Mouse (Mus musculus) cerebellum, postnatal 14 days (tissue): ENCODE results near the gene Fam180a.
"Not testable (repeated sequence)": the region's sequence is repeated elsewhere in the genome, so short reads cannot be mapped to it uniquely, and the experiment has no call there.

Experiments used
- DNase-seq, 2 experiments: peaks; one replicate each; pipeline ENCODE4 v3.0.0; 2021; ENCODE audit warnings: mixed read lengths in 2 of 2

The Fam180a gene

DNA sequence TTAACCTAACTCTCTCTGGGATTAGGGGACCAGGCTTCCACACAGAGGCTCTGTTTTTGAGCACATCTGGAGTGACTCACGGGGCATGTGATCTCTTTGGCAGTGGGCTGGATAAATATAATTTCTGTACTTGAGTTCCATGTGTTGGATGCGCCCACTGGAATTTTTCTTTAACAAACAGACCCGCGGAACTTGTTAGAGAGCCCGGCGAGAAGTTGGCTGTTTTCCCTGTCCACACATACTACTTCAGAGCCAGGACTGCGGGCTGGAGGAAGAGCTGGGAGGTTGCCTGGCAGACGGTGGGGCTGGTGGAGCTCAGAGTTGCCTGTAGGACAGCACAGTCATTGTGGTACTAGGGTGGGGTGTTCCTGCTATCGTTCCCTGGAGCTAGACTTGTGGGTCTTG lies at the start of gene Fam180a:
Gene Fam180a (minus strand): TSS at position 31 of the 405 bp plus-strand sequence.
- peak in 1 of 2 experiments; percentile 19 for DNase-seq

DNA sequence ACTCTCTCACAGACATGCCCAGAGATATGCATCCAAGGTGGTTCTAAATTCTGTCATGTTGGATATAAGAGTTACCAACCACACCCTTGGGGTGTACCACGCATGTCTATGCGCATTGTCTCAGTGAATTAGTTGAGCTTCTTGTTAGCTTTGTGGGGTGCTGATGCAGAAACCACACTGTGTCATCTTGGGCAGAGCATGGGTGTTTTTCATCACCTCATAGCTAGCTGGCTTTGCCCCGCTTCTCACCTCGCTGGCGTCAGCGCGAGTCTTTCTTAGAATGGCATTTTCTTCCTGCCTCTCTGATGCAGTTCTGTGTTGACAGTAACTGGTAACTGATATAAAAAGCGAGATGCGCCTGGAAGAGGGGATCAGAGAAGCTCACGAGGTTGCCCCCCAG lies 48.1 kb upstream of the Fam180a start:
- no peak for DNase-seq

DNA sequence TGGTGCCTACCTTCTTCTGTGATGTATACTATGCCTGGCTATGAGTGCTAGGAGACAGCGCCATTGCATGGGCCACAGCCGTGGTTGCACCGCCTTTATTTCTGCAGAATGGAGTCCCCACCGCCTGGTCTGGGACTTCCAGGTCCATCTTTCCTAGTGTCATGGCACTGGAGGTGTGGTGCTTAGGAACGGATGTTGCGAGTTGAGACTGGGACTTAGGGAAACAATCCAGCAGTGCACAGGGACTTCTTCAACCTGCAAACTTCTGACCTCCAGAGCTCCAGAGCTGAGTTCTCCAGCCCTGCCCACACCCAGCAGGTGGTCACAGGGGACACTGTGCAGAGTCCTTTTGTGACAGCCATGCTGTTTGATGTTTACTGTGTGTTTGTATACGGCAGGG lies 44.4 kb upstream of the Fam180a start:
- no peak for DNase-seq

DNA sequence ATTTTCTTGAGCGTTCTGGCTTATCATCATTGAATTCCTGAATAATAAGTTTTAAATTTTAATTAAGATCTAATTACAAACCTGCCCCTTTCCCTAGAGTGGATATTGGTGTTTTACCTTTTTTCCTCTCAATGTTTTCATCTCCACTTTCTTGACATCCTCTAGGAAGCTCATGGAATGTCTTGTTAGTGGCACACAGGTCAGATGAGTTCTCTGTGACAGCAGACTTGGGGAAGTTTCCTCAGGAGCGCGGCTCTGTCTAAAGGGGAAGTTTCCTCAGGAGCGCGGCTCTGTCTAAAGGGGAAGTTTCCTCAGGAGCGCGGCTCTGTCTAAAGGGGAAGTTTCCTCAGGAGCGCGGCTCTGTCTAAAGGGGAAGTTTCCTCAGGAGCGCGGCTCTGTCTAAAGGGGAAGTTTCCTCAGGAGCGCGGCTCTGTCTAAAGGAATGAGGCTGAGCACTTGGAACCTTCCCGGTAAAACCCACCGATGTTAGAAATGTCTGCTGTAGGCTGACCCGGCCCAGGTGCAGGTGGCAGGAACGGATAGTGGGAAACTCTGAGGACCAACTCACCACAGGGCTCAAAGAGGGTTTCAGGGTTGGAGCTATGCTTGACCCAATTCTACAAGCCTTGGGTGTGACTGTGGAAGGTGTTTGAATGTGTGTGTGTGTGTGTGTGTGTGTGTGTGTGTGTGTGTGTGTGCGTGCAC lies 43.8 kb upstream of the Fam180a start:
- not testable (repeated sequence) for DNase-seq

DNA sequence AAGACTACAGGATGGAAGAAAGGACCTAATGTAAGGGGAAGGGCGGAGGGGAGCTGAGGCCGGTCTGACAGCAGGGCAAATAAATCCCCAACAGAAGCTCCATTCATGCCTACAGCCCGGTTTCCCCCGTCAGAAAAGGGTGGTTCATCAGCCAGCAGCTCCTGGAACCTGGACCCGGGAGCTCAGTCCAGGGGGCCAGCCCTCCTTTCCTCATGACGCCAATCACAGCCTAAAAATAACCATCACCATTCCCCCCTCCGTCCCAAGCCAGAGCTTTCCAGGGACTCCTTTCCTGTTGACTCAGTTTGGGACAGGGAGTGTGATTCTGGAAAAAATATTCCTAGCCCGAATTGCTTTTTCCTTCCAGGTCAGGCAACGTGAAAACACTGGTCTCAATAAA lies 36.7 kb upstream of the Fam180a start:
- DNase-seq: no peak

DNA sequence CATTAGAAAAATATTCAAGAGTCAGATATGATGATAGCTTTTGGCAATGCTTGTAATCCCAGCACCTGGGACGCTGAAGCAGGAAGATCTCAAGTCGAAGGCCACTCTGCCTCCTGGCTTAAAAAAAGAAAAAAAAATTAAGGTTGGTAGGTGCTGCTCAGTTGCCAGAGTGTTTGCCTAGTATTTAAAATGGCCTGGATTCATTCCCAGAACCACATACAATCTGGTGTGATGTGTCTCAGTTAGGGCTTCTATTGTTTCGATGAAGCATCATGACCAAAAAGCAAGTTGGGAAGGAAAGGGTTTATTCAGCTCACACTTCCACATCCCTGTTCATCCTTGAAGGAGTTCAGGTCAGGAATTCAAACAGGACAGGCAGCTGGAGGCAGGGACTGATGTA lies 29.4 kb upstream of the Fam180a start:
- no peak for DNase-seq

DNA sequence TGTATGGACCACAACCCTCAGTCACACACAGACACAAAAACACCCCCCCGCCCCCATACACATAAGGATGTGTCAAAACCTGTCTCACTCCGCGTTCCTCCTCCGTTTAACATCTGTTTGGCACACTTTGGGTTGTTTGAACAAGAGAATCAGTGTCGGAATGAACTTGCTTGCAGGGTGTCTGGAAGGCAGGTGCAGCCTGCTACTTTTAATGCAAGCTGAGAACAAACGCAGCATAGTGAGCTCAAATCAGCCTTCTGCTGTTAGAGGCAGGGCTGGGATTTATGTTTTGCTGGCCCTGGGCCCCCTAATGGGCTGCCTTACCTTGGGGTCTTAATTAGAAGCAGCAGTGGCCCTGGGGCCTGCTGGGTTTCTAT lies 28.7 kb upstream of the Fam180a start:
- no peak for DNase-seq

DNA sequence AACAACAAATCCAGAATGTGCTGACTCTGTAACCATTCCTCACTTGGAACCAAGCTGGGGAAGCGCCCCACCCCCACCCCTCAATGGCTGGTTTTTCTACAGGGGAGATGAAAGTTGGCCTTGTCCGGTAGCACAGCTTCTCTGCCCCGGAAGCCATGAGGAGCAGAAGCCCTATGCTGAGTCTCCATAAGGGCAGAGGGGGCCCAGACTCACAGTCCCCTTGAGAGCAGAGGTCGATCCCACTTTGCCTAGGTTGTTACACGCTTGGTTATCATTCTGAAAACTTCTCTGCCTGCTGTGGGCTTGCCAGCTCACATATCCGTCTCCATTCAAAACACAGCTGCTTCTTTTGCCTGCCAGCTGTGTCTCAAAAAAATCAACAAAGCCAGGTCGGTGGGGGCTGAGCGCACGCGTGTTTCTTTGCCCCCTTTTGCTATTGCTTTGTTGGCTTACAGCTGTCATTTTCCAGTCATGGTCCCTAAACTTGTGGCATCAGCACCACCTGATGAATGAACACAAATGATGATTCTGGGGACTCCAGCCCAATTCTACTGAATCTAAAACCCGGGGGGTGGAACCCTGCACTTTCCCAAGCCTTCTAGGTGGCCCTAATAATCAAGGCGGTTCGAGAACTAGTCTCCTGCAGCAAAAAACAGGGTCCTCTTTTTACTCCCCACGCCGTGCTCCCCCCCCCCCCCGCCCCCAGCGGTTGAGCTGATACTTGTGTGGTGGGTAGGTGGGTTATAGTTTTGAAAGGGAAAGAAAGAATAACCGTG lies 28.1 kb upstream of the Fam180a start:
- DNase-seq: no peak

DNA sequence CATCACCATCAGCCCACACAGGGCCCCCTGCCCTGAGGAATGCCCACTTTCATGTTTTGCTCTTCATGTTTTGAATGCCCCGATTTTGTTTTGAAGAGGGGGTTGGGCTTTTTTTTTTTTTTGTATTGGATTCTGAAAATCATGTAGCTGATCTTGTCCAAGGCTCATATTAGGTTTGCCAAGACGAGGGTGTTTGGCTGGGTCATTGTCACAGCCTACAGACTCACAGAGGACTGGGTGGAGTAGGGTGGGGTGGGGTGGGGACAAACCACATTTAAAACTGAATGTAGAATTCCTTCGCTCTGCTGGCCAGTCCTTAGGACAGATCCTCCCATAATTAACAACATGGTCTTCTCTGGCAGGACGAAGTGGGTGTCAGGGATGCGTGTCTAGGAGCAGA lies 27.5 kb upstream of the Fam180a start:
- no peak for DNase-seq

DNA sequence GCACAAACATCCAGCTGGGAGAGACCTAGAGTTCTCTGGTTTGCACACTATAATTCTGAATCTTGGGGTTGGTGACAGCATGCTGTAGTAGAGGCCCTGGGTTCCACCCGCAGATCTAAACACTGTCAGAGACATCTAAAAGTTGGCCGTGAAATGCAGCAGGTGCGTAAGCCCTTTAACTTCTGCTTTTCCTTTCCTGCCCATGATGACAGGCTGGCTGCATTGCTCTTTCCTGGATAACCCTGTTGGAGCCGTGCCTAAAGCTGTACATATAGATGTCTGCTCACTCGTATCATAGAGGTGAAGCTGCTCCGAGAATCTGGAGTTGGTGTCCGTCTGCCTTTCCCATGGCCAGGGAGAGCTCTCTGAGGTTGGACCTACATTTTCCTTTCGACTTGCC lies 26.9 kb upstream of the Fam180a start:
- DNase-seq: no peak

DNA sequence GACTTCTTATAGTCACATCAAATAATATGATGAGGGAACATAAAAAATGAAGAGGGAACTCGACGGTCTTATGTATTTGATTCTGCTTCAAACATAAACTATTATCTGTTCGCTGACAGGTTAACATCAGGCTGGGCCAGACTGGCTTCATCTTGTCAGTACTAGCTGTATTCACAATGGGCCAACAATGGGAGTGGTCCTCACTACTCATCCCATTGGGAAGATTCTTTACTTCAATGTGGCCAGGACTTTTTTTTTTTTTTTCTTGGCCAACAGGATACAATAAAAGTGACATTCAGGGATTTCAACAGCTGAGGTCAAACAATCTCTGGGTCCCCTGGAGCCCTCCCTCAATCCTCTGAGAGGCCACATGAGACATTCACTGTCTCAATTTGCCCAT lies 25.9 kb upstream of the Fam180a start:
- no peak for DNase-seq

DNA sequence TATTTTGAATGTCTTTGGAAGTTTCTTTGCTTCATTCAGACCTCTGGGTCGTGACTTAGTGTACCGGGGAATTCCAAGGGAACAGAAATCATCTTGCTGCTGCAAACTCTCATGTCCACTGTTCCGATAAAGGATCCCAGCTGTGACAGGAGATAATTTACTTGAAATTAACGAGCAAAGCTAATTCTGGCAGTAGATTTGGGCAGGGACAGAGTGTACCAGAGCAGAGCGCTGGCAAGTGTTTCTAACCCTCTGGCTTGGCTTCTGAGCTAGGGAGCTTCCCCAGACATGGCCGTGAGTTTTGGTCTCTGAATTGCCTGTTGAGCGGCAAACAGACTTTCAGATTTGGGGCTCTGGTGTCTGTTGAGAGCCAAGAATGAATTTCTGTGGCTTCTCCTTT lies 23.8 kb upstream of the Fam180a start:
- DNase-seq: peak in 1 of 2 experiments; percentile 14

DNA sequence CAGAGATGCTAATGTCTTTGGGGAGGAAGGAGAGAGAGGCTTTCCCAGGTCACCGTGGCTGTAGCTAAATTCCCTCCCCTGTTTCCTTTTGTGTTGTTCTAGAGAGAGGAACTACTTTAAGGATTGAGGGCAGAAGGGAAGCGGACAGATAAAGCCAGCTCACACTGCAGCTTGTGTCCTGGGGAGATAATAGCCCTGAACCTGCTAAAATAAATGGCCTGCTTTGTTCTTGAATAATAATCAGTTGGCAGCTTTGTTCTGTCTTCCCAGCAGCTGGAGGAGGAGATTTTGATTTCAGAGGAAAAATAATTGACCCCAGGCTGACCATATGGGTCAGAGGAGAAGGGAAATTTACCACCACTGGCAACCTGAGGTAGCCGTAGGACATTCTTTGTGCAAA lies 12.7 kb upstream of the Fam180a start:
- DNase-seq: no peak

DNA sequence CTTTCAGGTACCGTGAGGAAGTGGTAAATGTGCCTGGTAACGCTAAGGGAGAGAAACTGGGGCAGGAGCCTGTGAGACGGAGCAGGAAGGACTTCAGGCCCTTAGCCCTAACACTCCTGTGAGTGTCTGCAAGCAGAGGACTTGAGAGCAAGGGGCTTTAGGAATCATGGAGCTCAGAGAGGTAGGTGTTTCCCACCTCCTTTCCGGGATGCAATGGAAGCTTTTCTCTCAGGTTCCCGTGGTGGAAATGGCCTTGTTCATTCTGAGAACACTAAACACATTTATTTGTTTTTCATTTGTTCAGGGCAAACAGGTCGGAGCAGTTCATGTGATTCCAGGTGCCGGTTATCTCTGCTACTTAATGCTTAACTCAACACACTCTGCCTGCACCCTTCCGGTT lies 11.9 kb upstream of the Fam180a start:
- no peak for DNase-seq

DNA sequence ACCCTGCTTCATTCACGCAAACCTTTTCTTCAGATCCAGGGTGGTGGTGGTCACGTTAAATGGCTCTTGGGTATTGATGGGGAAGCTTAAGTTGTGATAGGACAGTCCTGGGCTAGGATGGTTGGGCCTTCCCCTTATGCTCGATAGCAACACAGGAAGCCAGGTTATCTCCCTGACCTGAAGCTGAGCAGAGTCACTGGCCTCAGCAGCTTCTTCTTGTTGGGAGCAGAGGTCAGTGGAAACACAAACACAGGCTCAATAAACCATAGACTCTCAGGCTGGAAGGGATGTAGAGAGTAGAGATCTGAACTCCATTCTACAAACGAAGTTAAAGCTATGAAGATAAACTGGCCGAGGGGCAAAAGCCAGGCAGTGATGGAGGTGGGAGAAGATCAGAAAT lies 9.5 kb upstream of the Fam180a start:
- no peak for DNase-seq

DNA sequence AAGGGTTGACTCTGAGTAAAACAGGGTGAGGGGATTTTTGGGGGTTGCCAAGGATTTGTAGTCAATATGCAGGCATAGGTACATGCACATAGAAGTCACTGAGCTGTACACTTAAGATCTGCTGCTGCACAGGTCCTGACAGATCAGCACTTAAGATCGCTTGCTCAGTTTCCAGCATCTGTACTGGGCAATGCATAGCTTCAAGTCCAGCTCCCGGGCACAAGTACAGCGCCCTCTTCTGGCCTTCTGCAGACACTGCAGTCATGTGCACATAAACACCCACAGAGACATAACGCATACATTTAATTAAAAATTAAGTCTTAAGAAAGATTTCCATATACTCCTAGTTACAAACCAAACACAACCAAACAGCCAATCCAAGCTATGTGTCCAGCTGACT lies 8.3 kb upstream of the Fam180a start:
- no peak for DNase-seq

DNA sequence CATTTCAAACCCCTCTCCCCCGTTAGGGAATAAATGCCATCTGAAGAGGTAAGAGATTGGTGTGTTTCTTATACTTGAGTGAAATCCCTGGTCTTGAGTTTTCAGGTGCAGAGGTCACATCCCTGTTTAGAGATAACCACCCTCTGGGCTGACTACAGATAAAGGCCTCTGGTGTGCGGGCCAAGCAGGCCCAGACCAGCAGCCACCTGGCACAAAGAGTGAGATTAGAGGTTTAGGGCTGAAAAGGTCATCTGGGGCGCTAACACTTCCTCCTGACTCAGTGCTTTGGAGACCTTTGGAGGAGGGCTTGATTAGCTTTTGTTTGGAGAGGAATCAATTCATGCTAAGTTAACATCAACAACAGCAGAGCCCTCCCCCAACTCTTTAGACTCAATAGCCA lies 7.7 kb upstream of the Fam180a start:
- DNase-seq: no peak

DNA sequence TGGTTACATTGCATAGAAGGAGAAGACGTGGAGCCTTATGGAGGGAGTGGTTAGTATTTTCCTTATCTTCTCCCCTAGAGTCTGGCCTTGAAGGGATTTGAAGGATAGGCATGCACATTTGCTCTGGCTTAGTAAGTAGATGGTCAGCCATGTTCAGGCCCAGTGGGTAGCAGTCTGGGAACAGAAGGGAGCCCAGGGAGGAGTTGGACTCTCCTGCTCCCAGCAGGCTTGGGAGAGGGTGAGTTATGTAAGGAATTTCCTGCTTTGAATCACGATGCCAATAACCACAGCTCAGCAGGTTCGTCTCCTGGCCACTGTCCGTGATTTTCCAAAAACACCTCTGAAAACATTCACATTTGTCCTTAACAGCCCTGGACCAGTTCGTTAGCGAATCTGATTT lies 4.9 kb upstream of the Fam180a start:
- peak in 1 of 2 experiments; percentile 21 for DNase-seq

DNA sequence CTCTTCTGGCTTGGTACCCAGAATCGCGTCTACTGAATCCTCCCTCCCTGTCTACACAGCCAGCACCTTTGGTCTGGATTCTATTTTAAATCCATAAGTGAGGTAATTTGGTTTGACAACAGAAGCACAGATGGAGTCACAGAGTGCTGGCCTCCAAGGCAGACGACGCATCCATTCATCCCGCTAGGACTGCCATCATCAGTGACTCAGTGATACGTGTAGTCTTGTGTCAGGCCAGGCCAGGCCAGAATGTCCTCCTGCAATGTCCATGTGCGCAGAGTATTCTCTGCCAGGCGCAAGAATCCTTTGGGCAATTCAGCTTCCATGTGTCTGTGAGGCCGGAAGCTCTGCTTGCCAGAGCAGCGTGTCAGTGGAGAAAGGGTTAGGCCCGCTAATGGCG lies 4.0 kb upstream of the Fam180a start:
- DNase-seq: peak; percentile 35 to 44

DNA sequence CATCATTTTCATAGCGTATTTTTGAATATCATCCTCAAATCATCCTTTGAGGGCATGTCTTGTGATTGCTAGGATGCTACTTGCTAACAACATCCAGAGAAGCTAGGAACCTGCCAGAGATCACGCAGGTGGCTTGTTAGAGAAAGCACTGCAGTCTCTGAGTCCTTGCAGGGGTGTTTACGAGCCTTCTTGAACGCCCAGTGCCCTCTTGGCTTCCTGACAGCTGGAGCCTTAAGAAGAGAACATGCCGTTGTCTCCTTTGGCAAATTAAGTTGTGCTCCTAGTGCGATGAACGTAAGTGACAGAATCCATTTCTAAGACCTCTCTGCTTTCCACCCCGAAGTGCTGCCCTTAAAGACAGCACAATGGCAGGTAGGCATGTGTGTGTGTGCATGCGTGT lies 1.6 kb downstream of the Fam180a start:
- no peak for DNase-seq

DNA sequence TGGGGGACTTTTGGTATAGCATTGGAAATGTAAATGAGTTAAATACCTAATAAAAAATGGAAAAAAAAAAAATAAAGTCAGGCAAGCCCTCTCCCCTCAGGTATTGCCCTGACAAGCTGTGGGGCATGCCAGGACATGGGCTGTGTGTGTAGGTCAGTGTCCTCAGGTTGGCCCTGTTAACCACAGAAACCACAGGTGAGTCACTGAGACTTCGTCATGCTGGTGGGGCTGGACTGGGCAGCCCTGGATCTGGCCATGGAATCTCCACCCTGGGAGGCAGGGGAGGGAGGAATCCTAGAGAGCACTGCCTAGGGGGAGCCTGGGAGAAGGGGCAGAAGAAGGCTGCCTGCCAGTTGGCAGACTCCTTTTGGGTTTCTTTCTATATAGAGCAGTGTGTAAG lies 2.9 kb downstream of the Fam180a start:
- DNase-seq: no peak

DNA sequence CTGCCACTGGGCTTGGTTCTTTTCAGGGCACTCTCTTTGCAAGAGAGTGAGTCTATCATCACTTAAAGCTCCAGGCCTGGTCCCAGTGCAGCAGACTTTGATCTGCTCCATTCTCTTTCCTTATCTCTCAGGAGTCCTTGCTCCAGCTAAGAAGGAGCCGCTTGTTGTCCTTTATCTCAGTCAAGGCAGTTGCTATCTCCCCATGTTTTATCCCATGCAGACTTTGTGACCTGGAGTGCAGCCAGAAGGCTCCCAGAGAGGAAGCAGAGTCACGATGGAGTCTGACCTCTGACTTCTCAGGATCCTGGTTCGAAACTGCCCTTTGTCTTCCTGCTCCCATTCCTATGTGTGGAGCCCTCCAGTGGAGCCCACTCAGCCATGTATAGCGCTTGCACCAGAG lies 4.8 kb downstream of the Fam180a start:
- no peak for DNase-seq

DNA sequence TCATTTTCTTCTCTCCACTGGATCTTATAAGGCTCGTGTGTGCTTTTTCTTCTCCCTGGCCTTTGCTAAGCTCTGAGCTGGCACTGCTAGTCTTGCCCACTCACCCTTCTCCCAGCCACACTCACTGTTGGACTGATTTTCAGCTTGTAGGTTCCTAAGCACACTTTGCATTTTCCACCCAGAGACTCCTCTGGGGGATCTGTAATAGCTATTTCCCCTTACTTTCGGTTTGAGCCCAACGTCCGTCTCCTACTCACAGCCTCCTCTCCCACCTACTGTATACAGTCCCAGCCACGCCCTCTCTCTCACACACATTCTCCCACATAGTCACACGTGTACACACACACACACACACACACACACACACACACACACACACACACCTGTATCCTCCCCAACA lies 6.1 kb downstream of the Fam180a start:
- no peak for DNase-seq

DNA sequence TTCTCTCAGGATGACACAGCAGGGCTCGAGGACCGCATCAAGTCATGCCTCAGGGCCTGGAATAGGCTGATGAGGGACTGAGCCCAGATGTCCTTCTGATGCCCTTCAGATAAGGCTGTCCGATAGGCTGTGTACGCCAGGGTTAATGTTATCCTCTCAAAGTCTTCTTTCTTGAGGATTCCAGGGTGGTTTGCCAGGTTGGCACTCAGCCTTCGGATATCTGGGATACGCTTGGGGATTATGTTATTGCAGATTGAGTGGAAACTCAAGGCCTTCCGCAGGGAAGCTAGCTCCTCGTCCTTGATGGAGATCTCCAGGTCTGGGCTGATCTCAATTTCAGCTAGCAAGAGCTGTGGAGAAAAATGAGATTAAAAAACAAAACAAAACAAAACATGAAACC lies 12.4 kb downstream of the Fam180a start:
- DNase-seq: no peak

DNA sequence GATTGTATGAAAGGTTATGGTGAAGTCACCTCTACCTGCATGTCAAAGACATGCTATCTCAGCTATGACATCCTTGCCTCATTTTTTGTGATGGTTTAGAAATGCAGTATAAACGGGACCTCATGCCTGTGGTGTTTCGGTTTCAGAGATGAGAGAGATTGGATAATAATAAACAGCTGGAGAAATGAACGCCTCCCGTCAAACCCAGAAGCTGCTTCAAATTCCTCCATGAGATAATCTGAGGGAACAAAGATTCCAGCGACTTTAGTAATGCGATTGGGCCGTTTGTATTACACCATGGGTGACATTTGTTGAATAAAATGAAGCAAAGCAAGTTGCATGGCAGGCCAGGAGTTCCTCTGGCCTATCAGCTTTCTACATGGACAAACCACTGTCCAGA lies 16.5 kb downstream of the Fam180a start:
- no peak for DNase-seq
